ENCODE assay signal across 26 mouse cellular contexts in the genomic region with DNA sequence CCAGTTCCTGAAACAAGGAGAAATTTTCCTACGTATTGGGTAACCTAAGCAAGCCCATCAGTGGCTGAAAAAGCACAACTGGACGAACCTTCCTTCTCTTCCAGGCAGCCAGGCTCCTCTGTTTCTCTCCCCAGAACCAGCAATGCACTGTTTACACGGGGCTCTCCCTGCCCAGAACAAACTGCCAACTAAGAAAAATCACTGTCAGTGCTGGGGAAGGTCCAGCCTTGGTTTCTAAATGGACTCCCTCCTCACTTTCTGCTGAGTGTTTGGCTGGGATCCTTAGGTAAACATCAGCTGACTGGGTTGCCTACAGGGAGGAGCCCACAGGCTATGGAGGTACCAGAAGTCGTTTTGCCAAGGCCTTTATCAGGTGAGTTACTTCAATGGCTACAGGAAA. TPM values are rescaled to one million over a fixed set of nuclear protein-coding genes. Genes with fewer than 3 reads are reported as not detected.
A peak's percentile ranks its signal among the peaks of the same experiment; 100 is the strongest.
DNase-seq lines count a peak whose midpoint lies in the region; ATAC-seq lines count a peak whose summit lies in the region.
"Had no signal": no experiment of that assay in that cellular context is flagged by ENCODE, and none has a peak within 500 bp of the region (broad histone marks: within the 10 kb centered on the region; RNA-seq: fewer than 3 reads in every experiment).

No protein-coding gene starts in this region.

- 0 out of 2 replicates have a peak, but pooled peaks cover 6% of the 10 kb centered on the region for H3K4me1 ChIP-seq in limb, embryonic 13.5 days
- H3K4me1 ChIP-seq in limb, embryonic 10.5 days = peaks cover 8% of the 10 kb centered on the region
- peaks cover 6% of the 10 kb centered on the region for H3K4me1 ChIP-seq in stomach, embryonic 16.5 days (ENCODE audit: control insufficient read depth, insufficient read depth, low read length)

- H3K9ac ChIP-seq in limb, embryonic 13.5 days = no peak overlapping the region
- H3K9ac ChIP-seq in stomach, embryonic 16.5 days (ENCODE audit: low read length) = no peak overlapping the region
- H3K9ac ChIP-seq: embryonic facial prominence, embryonic 13.5 days; forebrain, embryonic 12.5 days; forebrain, embryonic 15.5 days; hindbrain, embryonic 12.5 days; hindbrain, embryonic 15.5 days had no signal

- no peak for ATAC-seq in limb, embryonic 13.5 days (ENCODE audit: low FRiP score, low read depth)
- no peak for ATAC-seq in stomach, embryonic 16.5 days (ENCODE audit: insufficient read depth, low FRiP score)
- ATAC-seq: forebrain, embryonic 15.5 days; Patski had no signal

- DNase-seq in limb, embryonic 10.5 days (ENCODE audit: low spot score) = no peak
- peak; percentile 14 for DNase-seq in lung, postnatal 25 days (ENCODE audit: low spot score)
- DNase-seq in lung, postnatal 4 days = no peak
- DNase-seq in NIH3T3 (ENCODE audit: low read depth) = peak; percentile 59
- DNase-seq in heart, adult 11 months = no peak
- no peak for DNase-seq in gastrocnemius, adult 18-20 months (ENCODE audit: low spot score)
- DNase-seq: adrenal gland, adult 2 months; adrenal gland, postnatal 14 days; cerebellum, adult 11 months; cerebellum, adult 2 months; cerebellum, adult 9-11 months; cerebellum, postnatal 36 days; embryo, embryonic 11 days; gastrocnemius, postnatal 10 days; gastrocnemius, postnatal 36 days had no signal

- H3K4me2 ChIP-seq in limb, embryonic 13.5 days (replicated peaks) = no peak overlapping the region
- H3K4me2 ChIP-seq in stomach, embryonic 16.5 days (ENCODE audit: low read depth, low read length) = no peak overlapping the region
- H3K4me2 ChIP-seq: embryonic facial prominence, embryonic 13.5 days; forebrain, embryonic 12.5 days; forebrain, embryonic 15.5 days; heart, embryonic 11.5 days; hindbrain, embryonic 12.5 days; hindbrain, embryonic 15.5 days had no signal

- 46% methylated on average over 4 of the region's 4 CpGs for WGBS in limb, embryonic 13.5 days
- WGBS in limb, embryonic 10.5 days = 52% methylated on average over 4 of the region's 4 CpGs
- WGBS in stomach, embryonic 16.5 days = 16% methylated on average over 4 of the region's 4 CpGs

- no peak overlapping the region for H3K4me3 ChIP-seq in limb, embryonic 13.5 days
- H3K4me3 ChIP-seq in limb, embryonic 10.5 days = no peak overlapping the region
- H3K4me3 ChIP-seq in stomach, embryonic 16.5 days (replicated peaks; ENCODE audit: low read length) = no peak overlapping the region
- H3K4me3 ChIP-seq: embryonic facial prominence, embryonic 10.5 days; embryonic facial prominence, embryonic 13.5 days; erythroblast, embryonic 14.5 days; forebrain, embryonic 12.5 days; forebrain, embryonic 15.5 days; hindbrain, embryonic 12.5 days; hindbrain, embryonic 15.5 days had no signal

- H3K9me3 ChIP-seq in limb, embryonic 13.5 days = no peaks in the 10 kb centered on the region
- H3K9me3 ChIP-seq in limb, embryonic 10.5 days (replicated peaks) = no peaks in the 10 kb centered on the region
- H3K9me3 ChIP-seq in stomach, embryonic 16.5 days (replicated peaks; ENCODE audit: control insufficient read depth, low read length) = no peaks in the 10 kb centered on the region
- H3K9me3 ChIP-seq: embryonic facial prominence, embryonic 10.5 days; embryonic facial prominence, embryonic 13.5 days; forebrain, embryonic 12.5 days; forebrain, embryonic 15.5 days; hindbrain, embryonic 12.5 days; hindbrain, embryonic 15.5 days had no signal

- no peaks in the 10 kb centered on the region for H3K27me3 ChIP-seq in limb, embryonic 13.5 days
- no peaks in the 10 kb centered on the region for H3K27me3 ChIP-seq in limb, embryonic 10.5 days (ENCODE audit: low read depth, poor library complexity, severe bottlenecking)
- H3K27me3 ChIP-seq in stomach, embryonic 16.5 days (ENCODE audit: control insufficient read depth, insufficient read depth, low read length) = no peaks in the 10 kb centered on the region
- H3K27me3 ChIP-seq: embryonic facial prominence, embryonic 13.5 days; forebrain, embryonic 12.5 days; forebrain, embryonic 15.5 days; hindbrain, embryonic 12.5 days; hindbrain, embryonic 15.5 days; Patski had no signal

- no peaks in the 10 kb centered on the region for H3K36me3 ChIP-seq in limb, embryonic 13.5 days
- H3K36me3 ChIP-seq in limb, embryonic 10.5 days = peaks cover 4% of the 10 kb centered on the region; the same call in 1 of the 2 replicates
- no peaks in the 10 kb centered on the region for H3K36me3 ChIP-seq in stomach, embryonic 16.5 days (ENCODE audit: control insufficient read depth, insufficient read depth, low read length)
- H3K36me3 ChIP-seq: embryonic facial prominence, embryonic 10.5 days; embryonic facial prominence, embryonic 13.5 days; forebrain, embryonic 12.5 days; forebrain, embryonic 15.5 days; hindbrain, embryonic 12.5 days; hindbrain, embryonic 15.5 days had no signal

- H3K27ac ChIP-seq in limb, embryonic 13.5 days = 0 out of 2 replicates have a peak overlapping the region, but pooled peaks have one; percentile 7
- no peak overlapping the region for H3K27ac ChIP-seq in limb, embryonic 10.5 days
- 0 out of 2 replicates have a peak overlapping the region, but pooled peaks have one; percentile 3 for H3K27ac ChIP-seq in stomach, embryonic 16.5 days (ENCODE audit: low read length)
- H3K27ac ChIP-seq: embryonic facial prominence, embryonic 10.5 days; embryonic facial prominence, embryonic 13.5 days; forebrain, embryonic 12.5 days; forebrain, embryonic 15.5 days; hindbrain, embryonic 12.5 days; hindbrain, embryonic 15.5 days had no signal

RNA-seq across cellular contexts. Expression of a gene that starts 4.5 kb away (rescaled TPM):
- polyA plus RNA-seq in limb, embryonic 13.5 days (2015; fragmentation: Nextera tagmentation; extraction: Ambion mirVana) = 16.7 and 18.9 TPM in 2 replicates
- polyA plus RNA-seq in limb, embryonic 10.5 days (2016; fragmentation: Nextera tagmentation; extraction: Ambion mirVana) = 22.9 and 25.0 TPM in 2 replicates
- 14.6 and 16.5 TPM in 2 replicates for polyA plus RNA-seq in stomach, embryonic 16.5 days (2015; fragmentation: Nextera tagmentation; extraction: Ambion mirVana)
- 100 to 1,000 TPM; 192 to 239 TPM for total RNA-seq in gastrocnemius, adult 18-20 months (2021)

RNA-seq across cellular contexts. Expression of a gene that starts 55.4 kb away (rescaled TPM):
- polyA plus RNA-seq in limb, embryonic 13.5 days (2015; fragmentation: Nextera tagmentation; extraction: Ambion mirVana) = 340 and 357 TPM in 2 replicates
- polyA plus RNA-seq in limb, embryonic 10.5 days (2016; fragmentation: Nextera tagmentation; extraction: Ambion mirVana) = 365 and 415 TPM in 2 replicates
- 188 and 201 TPM in 2 replicates for polyA plus RNA-seq in stomach, embryonic 16.5 days (2015; fragmentation: Nextera tagmentation; extraction: Ambion mirVana)
- 10 to 100 TPM; 53.7 to 75.2 TPM for total RNA-seq in gastrocnemius, adult 18-20 months (2021)

Comparison
In these comparisons a context has a peak if more than half of its experiments do, and no peak if none do; other contexts are left out.
1. DNase-seq: peak in lung, postnatal 25 days (single experiment) and NIH3T3 (single experiment); none in limb, embryonic 10.5 days (single experiment), lung, postnatal 4 days (0 of 2), heart, adult 11 months (single experiment) and gastrocnemius, adult 18-20 months (single experiment).